Mouse (Mus musculus) small intestine, adult 2 months (tissue): ENCODE data around the gene 1190002N15Rik.

Source experiments
- CTCF ChIP-seq: fragments of 200-500 bp; IDR thresholded peaks from 2 replicates; pipeline ENCODE4 v1.5.1; 2012; ENCODE audit warnings: low read depth, mild to moderate bottlenecking, control low read depth, inconsistent platforms, low read length, moderate library complexity, mixed read lengths; ENCODE audit not compliant: insufficient replicate concordance, insufficient read length; ENCODE audit errors: extremely low read depth
- POLR2A ChIP-seq: fragments of 200-500 bp; IDR thresholded peaks from 2 replicates; pipeline ENCODE4 v1.6.1; 2012; ENCODE audit warnings: low read depth, mild to moderate bottlenecking, control low read depth, inconsistent platforms, low read length, moderate library complexity

DNA sequence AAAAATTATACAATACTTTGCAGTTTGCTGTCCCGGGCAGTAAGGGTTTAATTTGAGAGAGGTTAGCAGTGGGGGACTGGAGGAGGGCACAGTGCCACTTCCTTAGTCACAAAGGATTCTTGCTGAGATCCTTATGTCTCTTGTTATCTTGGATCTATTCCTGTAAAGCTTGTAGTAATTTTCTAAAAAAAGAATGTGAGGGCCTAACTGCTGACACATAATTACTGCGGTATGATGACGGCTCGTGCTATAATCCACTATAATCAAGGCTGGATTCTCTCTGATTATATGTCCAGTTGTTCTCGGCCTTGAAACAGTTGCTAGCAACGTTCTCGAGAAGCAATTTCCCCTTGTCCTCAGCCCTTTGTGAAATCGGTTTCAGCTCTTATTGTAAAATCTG lies 44.4 kb upstream of the 1190002N15Rik start:
- TF ChIP-seq POLR2A (no peak), CTCF (no peak)
